Mouse (Mus musculus) forebrain, embryonic 12.5 days (tissue): ENCODE data around the gene Smim22. TPM values are rescaled to one million over a fixed set of nuclear protein-coding genes. Genes with fewer than 3 reads are reported as not detected.

Experiments
- ATAC-seq: fragments of 200-750 bp; cut with Nextera tagmentation; 2 replicates; pipeline ENCODE4 v1.8.0; 2017; ENCODE audit warnings: moderate TSS enrichment; ENCODE audit not compliant: low FRiP score
- H3K27ac ChIP-seq: fragments of 300-500 bp; sonication (generic); 2 replicates; pipeline ENCODE4 v1.5.1; 2016; ENCODE audit warnings: mild to moderate bottlenecking
- H3K27me3 ChIP-seq: fragments of 300-500 bp; sonication (generic); 2 replicates; pipeline ENCODE4 v1.6.1; 2016; ENCODE audit warnings: mild to moderate bottlenecking
- H3K36me3 ChIP-seq: fragments of 300-500 bp; sonication (generic); replicated peaks from 2 replicates; pipeline ENCODE4 v1.6.1; 2016; ENCODE audit warnings: mild to moderate bottlenecking
- H3K4me1 ChIP-seq: fragments of 300-500 bp; sonication (generic); 2 replicates; pipeline ENCODE4 v1.6.1; 2016
- H3K4me2 ChIP-seq: fragments of 300-500 bp; sonication (generic); 2 replicates; pipeline ENCODE4 v1.6.1; 2016; ENCODE audit warnings: mild to moderate bottlenecking, moderate library complexity
- H3K4me3 ChIP-seq: fragments of 300-500 bp; sonication (generic); replicated peaks from 2 replicates; pipeline ENCODE4 v1.5.1; 2016; ENCODE audit warnings: mild to moderate bottlenecking
- H3K9ac ChIP-seq: fragments of 300-500 bp; sonication (generic); 2 replicates; pipeline ENCODE4 v1.6.1; 2016; ENCODE audit warnings: mild to moderate bottlenecking
- H3K9me3 ChIP-seq: fragments of 300-500 bp; sonication (generic); 2 replicates; pipeline ENCODE4 v1.6.1; 2016
- WGBS: fragments of 180-500 bp; shearing (Covaris S2); methylation state at CpG from one replicate; pipeline ENCODE4 v1.1.7; 2016; 5-methylcytosine and 5-hydroxymethylcytosine counted together
- polyA plus RNA-seq: library from polyadenylated mRNA; unstranded; fragments of >200 nt; fragmentation: Nextera tagmentation; extraction: Ambion mirVana; gene quantifications from 2 replicates; pipeline ENCODE4 v1.2.1, GENCODE M21; 2016

Gene Smim22
- polyA plus RNA-seq, 1 experiment from 2014 or later = 2.4 TPM

DNA sequence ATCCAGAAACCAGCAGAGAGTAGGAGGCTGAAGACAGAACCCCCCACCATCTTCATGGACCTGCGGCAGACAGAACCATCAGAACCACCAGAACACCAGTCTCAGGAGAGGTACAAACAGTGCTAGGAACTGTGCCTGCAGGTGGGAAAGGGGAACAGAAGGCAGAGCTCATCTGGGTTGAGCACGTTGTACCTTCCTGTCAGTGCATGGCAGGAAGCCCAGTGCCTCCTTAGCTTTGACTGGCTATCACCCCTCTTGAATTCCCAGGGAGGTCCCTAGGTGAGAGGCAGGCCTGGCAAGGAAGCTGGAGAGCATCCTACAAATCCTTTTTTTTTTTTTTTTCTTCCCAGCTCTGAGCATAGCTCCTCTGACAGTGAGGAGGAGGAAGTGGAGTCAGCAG, 30.9 kb upstream of the Smim22 start:
- 79% methylated on average over 2 of the region's 2 CpGs for WGBS
- no peak for ATAC-seq

DNA sequence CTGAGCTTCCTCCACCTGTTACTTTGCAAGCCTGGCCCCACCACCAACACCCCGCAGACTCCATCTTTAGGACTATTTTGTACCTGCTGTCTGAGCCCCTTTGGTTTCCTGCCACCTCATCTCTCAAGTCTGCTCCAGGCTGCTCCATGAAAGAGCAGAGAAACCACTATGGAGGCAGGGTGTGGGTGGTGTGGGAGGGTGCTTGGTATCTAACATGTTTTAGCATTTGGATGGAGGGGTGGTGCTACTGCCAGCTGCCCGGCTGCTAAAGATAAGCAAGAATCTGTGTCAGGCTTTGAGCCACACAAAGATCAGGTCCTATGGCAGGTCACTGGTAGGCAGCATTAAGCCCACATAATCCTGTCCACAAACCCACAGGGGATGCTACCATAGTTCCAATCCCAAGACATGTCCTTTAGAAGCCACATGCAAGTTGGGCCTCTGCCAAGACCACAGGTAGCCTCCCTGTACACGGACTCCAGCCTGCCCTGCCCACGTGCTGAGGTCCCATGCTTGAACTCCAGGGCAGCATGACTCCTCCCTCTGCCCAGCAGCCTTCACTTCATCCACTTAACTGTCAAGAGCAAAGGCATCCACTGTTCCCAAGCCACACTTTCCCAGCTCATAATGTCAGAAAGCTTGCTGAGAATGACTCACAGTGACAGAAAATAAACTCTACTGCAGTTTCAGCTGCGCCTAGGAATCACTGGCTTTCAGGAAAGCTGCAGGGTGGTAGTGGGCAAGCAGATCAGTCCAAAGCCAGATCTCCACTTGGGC, 28.6 kb upstream of the Smim22 start:
- WGBS = 80% methylated on average over 5 of the region's 5 CpGs
- Histone ChIP-seq H3K36me3 (no peaks in the 10 kb centered on the region), H3K9ac (no peak overlapping the region), H3K4me1 (no peaks in the 10 kb centered on the region), H3K4me3 (no peak overlapping the region), H3K9me3 (no peaks in the 10 kb centered on the region), H3K27ac (no peak overlapping the region), H3K4me2 (no peak overlapping the region), H3K27me3 (no peaks in the 10 kb centered on the region)
- no peak for ATAC-seq

More for the DNA sequence above, 30.9 kb upstream of the Smim22 start:
- no peaks in the 10 kb centered on the region for H3K36me3 ChIP-seq
- no peaks in the 10 kb centered on the region for H3K27me3 ChIP-seq
- H3K4me2 ChIP-seq = no peak overlapping the region
- H3K4me3 ChIP-seq = no peak overlapping the region
- no peak overlapping the region for H3K9ac ChIP-seq
- no peaks in the 10 kb centered on the region for H3K4me1 ChIP-seq
- H3K9me3 ChIP-seq = no peaks in the 10 kb centered on the region
- no peak overlapping the region for H3K27ac ChIP-seq

DNA sequence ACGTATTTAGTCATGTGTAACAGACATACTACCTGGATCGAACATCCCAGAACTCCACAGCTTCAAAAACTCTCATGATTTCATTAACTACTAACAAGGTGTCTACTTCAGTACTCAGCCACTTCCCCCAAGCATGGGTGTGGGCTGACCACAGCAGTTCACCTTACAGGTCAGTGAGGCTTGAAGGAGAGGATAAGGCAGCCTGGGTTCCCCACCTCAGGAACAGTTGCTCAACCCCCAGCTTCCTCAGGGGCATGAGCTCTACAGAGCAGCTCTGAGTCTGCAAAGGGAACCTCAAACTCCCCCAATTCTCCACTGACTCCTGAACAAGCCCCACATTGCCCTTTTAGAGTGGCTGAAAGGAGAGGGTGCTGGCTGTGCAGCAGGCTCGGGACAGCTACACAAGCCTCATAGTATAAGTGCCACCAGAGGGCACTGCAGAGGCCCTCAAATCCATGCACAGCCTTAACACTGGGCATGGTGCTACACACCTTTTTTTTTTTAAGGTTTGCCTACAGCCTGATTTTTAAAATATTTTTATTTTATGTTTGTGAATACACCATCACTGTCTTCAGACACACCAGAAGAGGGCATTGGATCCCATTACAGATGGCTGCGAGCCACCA, 27.2 kb upstream of the Smim22 start:
- WGBS = 74% methylated on average over 4 of the region's 4 CpGs
- Histone ChIP-seq H3K4me1 (no peaks in the 10 kb centered on the region), H3K27me3 (no peaks in the 10 kb centered on the region), H3K36me3 (no peaks in the 10 kb centered on the region), H3K4me3 (no peak overlapping the region), H3K27ac (no peak overlapping the region), H3K9ac (no peak overlapping the region), H3K9me3 (no peaks in the 10 kb centered on the region), H3K4me2 (no peak overlapping the region)
- no peak for ATAC-seq

DNA sequence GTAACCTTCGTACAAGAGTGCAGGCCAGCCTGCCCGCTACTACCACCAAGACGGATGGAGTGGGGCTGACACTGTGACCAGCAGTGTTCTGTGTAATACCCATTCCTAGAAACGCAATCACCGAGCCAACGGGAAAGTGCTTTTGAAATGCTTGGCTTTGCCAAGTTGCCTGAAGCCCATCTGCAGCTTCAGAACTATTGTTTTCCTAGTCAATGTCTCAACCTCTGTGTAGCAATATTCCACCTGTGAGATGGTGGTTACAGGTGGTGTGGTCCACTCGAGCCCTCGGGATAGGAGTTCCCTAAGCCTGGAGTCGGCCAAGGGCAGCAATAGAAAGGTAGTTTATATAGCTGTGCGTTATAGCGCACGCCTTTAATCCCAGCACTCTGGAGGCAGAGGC, 22.4 kb upstream of the Smim22 start:
- 92% methylated on average over 12 of the region's 12 CpGs for WGBS
- Histone ChIP-seq H3K9me3 (no peaks in the 10 kb centered on the region), H3K4me1 (no peaks in the 10 kb centered on the region), H3K4me2 (no peak overlapping the region), H3K36me3 (no peaks in the 10 kb centered on the region), H3K9ac (no peak overlapping the region), H3K27me3 (no peaks in the 10 kb centered on the region), H3K4me3 (no peak overlapping the region), H3K27ac (no peak overlapping the region)
- ATAC-seq = no peak

- Histone ChIP-seq H3K4me1 (no peaks in the 10 kb centered on the region), H3K4me3 (no peak overlapping the region), H3K9me3 (no peaks in the 10 kb centered on the region), H3K27me3 (no peaks in the 10 kb centered on the region; the same call in 1 of the 2 replicates), H3K27ac (no peak overlapping the region), H3K4me2 (no peak overlapping the region), H3K9ac (no peak overlapping the region), H3K36me3 (no peaks in the 10 kb centered on the region)
- ATAC-seq = no peak
- 83% methylated on average over 4 of the region's 4 CpGs for WGBS
Observed at GRCm38 (mm10) chr16:4993276-4993675, 13.8 kb upstream of the Smim22 start.

DNA sequence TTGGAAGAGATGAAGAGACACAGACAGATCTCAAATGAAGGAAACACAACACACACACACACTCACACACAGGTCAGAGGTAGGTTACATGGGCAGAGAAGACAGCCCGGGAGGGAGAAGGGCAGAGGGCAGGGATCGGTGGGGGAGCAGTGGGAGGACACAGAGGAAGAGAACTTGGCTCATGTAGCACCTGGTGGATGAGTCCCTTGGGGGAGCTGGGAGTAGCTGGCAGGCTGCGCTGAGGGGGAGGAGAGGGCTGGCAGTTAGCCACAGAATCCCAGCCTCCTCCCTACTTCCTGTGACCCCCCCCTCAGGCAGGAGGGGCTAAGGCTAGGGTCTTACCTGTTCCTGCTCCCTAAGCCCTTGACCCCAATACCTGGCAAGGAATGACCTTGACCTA, 9.5 kb upstream of the Smim22 start, which contains the start of gene Sept12:
Gene Sept12 (minus strand): TSS at position 300 of the 400 bp plus-strand sequence.
- no peaks in the 10 kb centered on the region; the same call in 1 of the 2 replicates for H3K27me3 ChIP-seq
- H3K4me3 ChIP-seq = no peak within 1 kb of the TSS
- 70% methylated on average over 3 of the region's 3 CpGs for WGBS
- H3K9ac ChIP-seq = no peak within 1 kb of the TSS
- H3K9me3 ChIP-seq = no peaks in the 10 kb centered on the region
- ATAC-seq = no peak
- no peak within 1 kb of the TSS for H3K27ac ChIP-seq
- H3K4me2 ChIP-seq = no peak within 1 kb of the TSS
- H3K4me1 ChIP-seq = no peaks in the 10 kb centered on the region
- H3K36me3 ChIP-seq = no peaks in the 10 kb centered on the region

DNA sequence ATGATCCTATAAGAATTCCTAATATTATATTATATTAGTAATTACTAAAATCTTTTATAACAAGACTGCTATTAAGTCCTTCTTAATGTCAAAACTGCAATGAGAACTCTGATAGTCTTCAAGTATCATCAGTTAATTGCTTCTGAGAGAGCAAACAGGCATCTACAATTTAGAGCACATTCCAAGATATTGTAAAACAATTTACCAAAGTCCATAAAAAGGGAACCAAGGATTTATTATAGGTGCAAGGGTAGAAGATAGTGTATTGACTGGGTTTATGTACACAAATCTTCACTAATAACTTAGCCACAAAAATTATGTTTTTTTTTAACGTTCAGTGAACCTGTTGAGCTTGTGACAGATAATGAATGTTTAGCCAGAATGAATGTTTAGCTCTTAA, 8.1 kb upstream of the Smim22 start:
- WGBS = 85% methylated on average over 1 of the region's 1 CpGs
- H3K4me1 ChIP-seq = no peaks in the 10 kb centered on the region
- no peak for ATAC-seq

DNA sequence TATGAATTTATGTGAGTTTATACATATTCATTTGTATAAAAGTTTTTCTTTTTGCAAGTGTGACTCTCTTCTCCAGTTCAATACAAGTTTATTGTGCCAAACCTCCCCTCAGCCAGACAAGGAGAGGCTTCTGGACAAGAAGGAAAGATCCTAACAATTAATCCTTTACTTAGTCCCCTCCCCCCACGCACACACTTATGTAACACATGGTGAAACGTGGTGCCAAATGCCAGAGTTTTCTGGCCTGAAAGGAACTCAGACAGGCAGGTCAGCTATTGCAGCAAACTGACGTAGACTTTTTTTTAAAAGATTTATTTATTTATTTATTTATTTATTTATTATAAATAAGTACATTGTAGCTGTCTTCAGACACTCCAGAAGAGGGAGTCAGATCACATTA, 6.5 kb upstream of the Smim22 start:
- no peak overlapping the region for H3K4me3 ChIP-seq
- H3K9me3 ChIP-seq = no peaks in the 10 kb centered on the region
- H3K27me3 ChIP-seq = no peaks in the 10 kb centered on the region; the same call in 1 of the 2 replicates
- ATAC-seq = no peak
- no peaks in the 10 kb centered on the region for H3K36me3 ChIP-seq
- no peak overlapping the region for H3K4me2 ChIP-seq
- no peak overlapping the region for H3K27ac ChIP-seq
- 65% methylated on average over 3 of the region's 3 CpGs for WGBS
- no peaks in the 10 kb centered on the region for H3K4me1 ChIP-seq
- no peak overlapping the region for H3K9ac ChIP-seq

More for the DNA sequence above, 8.1 kb upstream of the Smim22 start:
- no peak overlapping the region for H3K4me2 ChIP-seq
- no peak overlapping the region for H3K27ac ChIP-seq
- H3K9ac ChIP-seq = no peak overlapping the region
- no peak overlapping the region for H3K4me3 ChIP-seq
- H3K27me3 ChIP-seq = no peaks in the 10 kb centered on the region; the same call in 1 of the 2 replicates
- H3K36me3 ChIP-seq = no peaks in the 10 kb centered on the region
- no peaks in the 10 kb centered on the region for H3K9me3 ChIP-seq

DNA sequence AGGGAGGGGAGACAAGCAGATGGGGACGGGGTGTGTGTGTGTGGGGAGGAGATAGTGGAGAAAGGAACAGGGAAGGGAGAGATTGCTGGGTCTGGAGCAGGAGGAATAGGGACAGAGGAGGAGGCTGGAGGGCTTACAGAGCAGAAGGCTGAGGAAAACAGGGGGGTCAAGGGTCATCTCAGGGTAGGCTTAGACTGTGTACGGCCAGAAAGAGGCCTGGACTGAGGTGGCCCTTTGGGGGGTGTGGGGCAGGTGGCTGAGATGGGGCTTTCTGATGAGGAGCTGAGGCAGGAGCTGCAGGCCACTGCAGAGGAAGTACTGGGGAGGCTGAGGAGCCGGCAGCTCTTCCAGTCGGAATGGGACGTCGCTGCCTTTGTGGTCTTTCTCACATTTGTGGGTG, 404 bp downstream of the Smim22 start:
- WGBS = 47% methylated on average over 6 of the region's 6 CpGs
- no peak for ATAC-seq
- H3K27me3 ChIP-seq = no peaks in the 10 kb centered on the region
- H3K9ac ChIP-seq = no peak overlapping the region
- H3K4me2 ChIP-seq = no peak overlapping the region
- 0 out of 2 replicates have a peak, but pooled peaks cover 6% of the 10 kb centered on the region for H3K36me3 ChIP-seq
- H3K27ac ChIP-seq = no peak overlapping the region
- no peaks in the 10 kb centered on the region for H3K9me3 ChIP-seq
- H3K4me3 ChIP-seq = no peak overlapping the region
- H3K4me1 ChIP-seq = peaks cover 6% of the 10 kb centered on the region

DNA sequence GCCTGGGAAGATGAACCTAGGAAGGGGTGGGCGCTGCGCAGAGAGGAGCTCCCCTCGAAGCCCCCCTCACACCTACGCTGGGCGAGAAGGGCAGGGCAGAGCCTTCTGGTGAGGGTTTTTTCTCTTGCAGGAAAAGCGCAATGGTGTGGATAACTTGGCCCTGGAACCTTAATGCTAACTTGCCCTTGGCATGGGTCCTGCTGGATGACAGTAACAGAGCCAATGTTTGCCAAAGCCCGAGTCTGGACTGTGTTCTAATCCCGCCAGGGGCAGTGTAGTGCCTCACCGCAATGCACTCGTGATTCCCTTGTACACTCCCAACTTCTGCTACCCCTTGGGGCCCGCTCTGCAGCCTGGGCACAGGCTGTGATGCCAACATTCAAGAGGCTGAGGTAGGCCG, 988 bp downstream of the Smim22 start:
- Histone ChIP-seq H3K27me3 (no peaks in the 10 kb centered on the region), H3K9ac (no peak overlapping the region), H3K4me3 (no peak overlapping the region), H3K9me3 (no peaks in the 10 kb centered on the region), H3K4me1 (peaks cover 12% of the 10 kb centered on the region), H3K4me2 (no peak overlapping the region), H3K27ac (no peak overlapping the region), H3K36me3 (0 out of 2 replicates have a peak, but pooled peaks cover 6% of the 10 kb centered on the region)
- no peak for ATAC-seq
- WGBS = 90% methylated on average over 12 of the region's 12 CpGs

- H3K36me3 ChIP-seq = peaks cover 17% of the 10 kb centered on the region
- peaks cover 12% of the 10 kb centered on the region for H3K4me1 ChIP-seq
- no peak overlapping the region for H3K4me3 ChIP-seq
- H3K9me3 ChIP-seq = no peaks in the 10 kb centered on the region
- 91% methylated on average over 10 of the region's 10 CpGs for WGBS
- H3K27ac ChIP-seq = no peak overlapping the region
- no peak for ATAC-seq
- H3K9ac ChIP-seq = no peak overlapping the region
- no peak overlapping the region for H3K4me2 ChIP-seq
- H3K27me3 ChIP-seq = no peaks in the 10 kb centered on the region
Observed at GRCm38 (mm10) chr16:5010371-5010935, 3.4 kb downstream of the Smim22 start.

GRCm38 (mm10) chr16:5011285-5011684, 4.2 kb downstream of the Smim22 start:
- H3K4me3 ChIP-seq = no peak overlapping the region
- H3K27ac ChIP-seq = no peak overlapping the region
- no peak overlapping the region for H3K9ac ChIP-seq
- H3K4me2 ChIP-seq = no peak overlapping the region
- no peaks in the 10 kb centered on the region for H3K27me3 ChIP-seq
- peaks cover 25% of the 10 kb centered on the region for H3K36me3 ChIP-seq
- H3K4me1 ChIP-seq = peaks cover 12% of the 10 kb centered on the region
- WGBS = 86% methylated on average over 7 of the region's 7 CpGs
- H3K9me3 ChIP-seq = no peaks in the 10 kb centered on the region
- ATAC-seq = no peak
